Mouse (Mus musculus): ENCODE results near the gene Spock1. TPM values are rescaled to one million over a fixed set of nuclear protein-coding genes. Genes with fewer than 3 reads are reported as not detected.

The Spock1 gene
- polyA plus RNA-seq, 1 experiment from 2014 or later = 111 TPM

DNA sequence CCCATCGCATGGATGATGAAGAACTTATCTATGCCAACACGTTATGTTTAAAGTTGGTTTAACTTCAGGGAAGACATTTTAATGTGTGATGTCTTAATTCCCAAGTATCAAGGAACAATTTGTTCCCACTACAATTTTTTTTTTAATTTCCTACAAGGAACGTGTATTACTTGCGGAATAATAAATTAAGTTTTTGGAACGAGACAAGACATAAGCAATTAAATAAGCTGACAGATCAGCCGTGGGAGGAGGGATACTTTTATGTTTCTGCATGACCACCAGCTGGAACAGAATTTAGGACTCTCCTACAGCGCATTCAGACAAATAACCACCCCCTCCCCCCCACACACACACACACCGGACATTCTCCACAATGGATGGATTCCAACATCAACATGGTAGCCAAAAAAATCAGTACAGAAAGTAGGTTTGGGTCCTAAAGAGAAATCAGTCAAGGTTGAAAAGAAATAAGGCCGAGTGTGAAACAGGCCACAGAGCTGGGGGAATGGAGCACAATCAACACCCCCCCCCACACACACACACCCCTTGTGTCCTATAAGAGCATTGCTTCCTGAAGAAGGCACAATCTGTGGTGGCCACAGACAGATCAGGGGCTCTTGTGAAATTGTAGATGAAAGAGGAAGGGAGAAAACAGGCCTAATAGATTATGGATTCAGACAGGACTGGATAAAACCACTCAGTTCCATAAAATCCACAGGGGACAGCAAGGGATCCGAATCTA, 111.0 kb downstream of the Spock1 start:
- H3K36me3 ChIP-seq = no peaks in the 10 kb centered on the region
- H3K9me3 ChIP-seq (replicated peaks) = no peaks in the 10 kb centered on the region
- no peaks in the 10 kb centered on the region for H3K27me3 ChIP-seq (replicated peaks)
- no peak overlapping the region for H3K9ac ChIP-seq (replicated peaks)
- H3K27ac ChIP-seq (replicated peaks) = no peak overlapping the region
- no peak overlapping the region for H3K4me2 ChIP-seq
- no peak overlapping the region for H3K4me3 ChIP-seq (replicated peaks)
- peaks cover 20% of the 10 kb centered on the region for H3K4me1 ChIP-seq
- 68% methylated on average over 10 of the region's 10 CpGs for WGBS
- ATAC-seq (ENCODE audit: low FRiP score) = no peak

DNA sequence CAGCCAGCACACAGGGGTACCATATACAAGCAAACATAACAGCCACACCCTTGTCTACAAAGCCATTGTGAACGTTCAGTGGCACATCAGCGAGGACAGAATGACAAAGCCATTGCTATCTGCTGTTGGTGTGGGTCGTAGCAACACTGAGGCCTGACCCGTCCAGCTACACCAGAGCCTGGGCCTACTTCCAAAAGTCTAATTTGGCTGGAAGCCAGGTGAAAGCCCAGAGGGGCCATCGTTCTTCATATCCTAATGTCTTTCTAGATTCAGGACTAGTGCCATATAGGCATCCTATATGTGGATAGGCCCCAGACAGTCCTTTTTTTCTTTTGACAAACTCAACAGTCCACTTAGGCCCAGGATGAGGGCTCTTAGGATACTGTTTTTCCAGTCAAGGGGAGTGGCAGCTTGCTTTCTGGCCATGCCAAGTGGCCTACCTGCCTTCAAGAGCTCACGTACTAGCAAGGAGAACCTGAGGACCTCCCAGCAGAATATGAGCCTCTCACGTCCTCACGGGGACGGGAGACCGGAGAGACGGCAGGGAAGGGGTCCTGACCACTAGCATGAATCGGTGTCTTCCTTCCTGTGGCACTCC, 114.4 kb downstream of the Spock1 start:
- Histone ChIP-seq H3K27ac (replicated peaks) (no peak overlapping the region), H3K9me3 (replicated peaks) (no peaks in the 10 kb centered on the region), H3K27me3 (replicated peaks) (no peaks in the 10 kb centered on the region), H3K4me2 (no peak overlapping the region), H3K4me3 (replicated peaks) (no peak overlapping the region), H3K36me3 (no peaks in the 10 kb centered on the region), H3K9ac (replicated peaks) (no peak overlapping the region), H3K4me1 (peaks cover 37% of the 10 kb centered on the region)
- WGBS = 74% methylated on average over 12 of the region's 12 CpGs
- no peak for ATAC-seq (ENCODE audit: low FRiP score)

- H3K9ac ChIP-seq (replicated peaks) = no peak overlapping the region
- ATAC-seq (ENCODE audit: low FRiP score) = no peak
- no peaks in the 10 kb centered on the region for H3K9me3 ChIP-seq (replicated peaks)
- no peaks in the 10 kb centered on the region for H3K36me3 ChIP-seq
- no peak overlapping the region for H3K27ac ChIP-seq (replicated peaks)
- peaks cover 36% of the 10 kb centered on the region for H3K4me1 ChIP-seq
- H3K4me2 ChIP-seq = no peak overlapping the region
- H3K4me3 ChIP-seq (replicated peaks) = no peak overlapping the region
- 27% methylated on average over 5 of the region's 5 CpGs for WGBS
- no peaks in the 10 kb centered on the region for H3K27me3 ChIP-seq (replicated peaks)
Observed at GRCm38 (mm10) chr13:57789796-57790195, 118.3 kb downstream of the Spock1 start.

GRCm38 (mm10) chr13:57788299-57788698, 119.8 kb downstream of the Spock1 start:
- no peaks in the 10 kb centered on the region for H3K9me3 ChIP-seq (replicated peaks)
- peaks cover 32% of the 10 kb centered on the region for H3K4me1 ChIP-seq
- 98% methylated on average over 4 of the region's 4 CpGs for WGBS
- H3K36me3 ChIP-seq = no peaks in the 10 kb centered on the region
- H3K4me2 ChIP-seq = no peak overlapping the region
- H3K9ac ChIP-seq (replicated peaks) = no peak overlapping the region
- H3K27me3 ChIP-seq (replicated peaks) = no peaks in the 10 kb centered on the region
- ATAC-seq (ENCODE audit: low FRiP score) = no peak
- H3K27ac ChIP-seq (replicated peaks) = no peak overlapping the region
- no peak overlapping the region for H3K4me3 ChIP-seq (replicated peaks)

DNA sequence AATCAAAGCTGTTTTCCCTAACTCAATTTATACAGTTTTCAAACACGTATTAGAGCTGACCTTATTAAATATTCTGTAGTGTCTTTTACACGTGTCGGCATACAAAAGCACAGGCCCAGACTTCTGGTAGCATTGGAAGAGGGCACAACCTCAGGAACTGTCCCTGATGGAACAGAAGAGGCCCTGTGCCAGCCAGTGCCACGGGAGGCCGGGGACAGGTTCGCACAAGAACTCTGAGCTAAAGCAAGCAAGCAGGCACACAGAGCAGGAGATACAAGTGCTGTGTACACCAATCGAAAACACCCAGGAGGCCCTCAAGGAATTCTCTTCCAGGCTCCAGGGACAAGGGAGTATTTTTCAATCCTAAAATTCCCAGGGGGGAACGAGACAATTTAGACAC, 121.9 kb downstream of the Spock1 start:
- no peak overlapping the region for H3K4me3 ChIP-seq (replicated peaks)
- H3K27me3 ChIP-seq (replicated peaks) = no peaks in the 10 kb centered on the region
- no peak overlapping the region for H3K9ac ChIP-seq (replicated peaks)
- WGBS = 72% methylated on average over 8 of the region's 8 CpGs
- peaks cover 45% of the 10 kb centered on the region for H3K4me1 ChIP-seq
- no peaks in the 10 kb centered on the region for H3K36me3 ChIP-seq
- no peak for ATAC-seq (ENCODE audit: low FRiP score)
- no peak overlapping the region for H3K27ac ChIP-seq (replicated peaks)
- H3K4me2 ChIP-seq = no peak overlapping the region
- H3K9me3 ChIP-seq (replicated peaks) = no peaks in the 10 kb centered on the region

DNA sequence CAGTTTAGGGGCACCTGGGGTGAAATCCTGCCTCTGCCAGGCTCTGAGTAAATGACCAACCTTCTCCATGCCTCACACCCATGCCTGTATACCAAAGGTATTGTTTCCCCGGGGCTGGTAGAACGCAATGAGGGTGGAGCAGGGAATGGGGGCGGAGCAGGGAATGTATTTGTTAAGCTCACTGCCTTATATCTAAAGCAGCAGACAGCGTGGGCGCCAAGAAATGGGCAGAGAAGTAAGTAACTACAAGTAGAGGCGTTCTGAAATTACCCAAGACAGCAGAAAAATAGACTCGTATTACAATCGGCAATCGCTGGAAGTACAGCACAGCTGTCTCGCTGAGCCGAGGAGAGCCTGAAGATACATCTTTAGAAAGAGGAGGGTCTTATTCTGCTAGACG, 125.2 kb downstream of the Spock1 start:
- Histone ChIP-seq H3K9me3 (replicated peaks) (no peaks in the 10 kb centered on the region), H3K4me2 (no peak overlapping the region), H3K36me3 (no peaks in the 10 kb centered on the region), H3K27ac (replicated peaks) (no peak overlapping the region), H3K9ac (replicated peaks) (no peak overlapping the region), H3K4me1 (peaks cover 36% of the 10 kb centered on the region), H3K4me3 (replicated peaks) (no peak overlapping the region), H3K27me3 (replicated peaks) (no peaks in the 10 kb centered on the region)
- 69% methylated on average over 12 of the region's 12 CpGs for WGBS
- no peak for ATAC-seq (ENCODE audit: low FRiP score)

DNA sequence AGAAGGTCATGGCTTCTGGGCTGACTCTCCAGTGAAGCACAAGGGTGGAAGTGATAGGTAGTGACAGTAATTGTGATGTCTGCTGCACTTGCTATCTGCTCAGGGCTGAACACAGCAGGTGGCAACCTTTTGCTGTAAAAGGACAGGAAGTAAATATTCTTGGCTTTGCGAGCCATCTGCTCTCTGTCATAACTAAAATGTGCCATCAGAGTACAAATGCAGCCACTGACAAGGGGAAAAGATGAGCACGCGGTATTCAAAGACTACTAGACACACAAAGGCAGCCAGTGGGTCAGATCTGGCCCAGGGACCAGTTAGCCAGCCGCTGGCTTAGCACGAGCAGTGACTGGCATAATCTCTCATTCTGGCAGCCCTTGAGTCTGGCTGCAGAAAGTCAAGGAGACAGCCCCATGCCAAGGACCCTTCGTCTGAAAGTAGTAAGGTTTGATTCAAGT, 126.0 kb downstream of the Spock1 start:
- Histone ChIP-seq H3K27ac (replicated peaks) (no peak overlapping the region), H3K4me3 (replicated peaks) (no peak overlapping the region), H3K4me2 (no peak overlapping the region), H3K27me3 (replicated peaks) (no peaks in the 10 kb centered on the region), H3K36me3 (no peaks in the 10 kb centered on the region), H3K4me1 (peaks cover 30% of the 10 kb centered on the region), H3K9ac (replicated peaks) (no peak overlapping the region), H3K9me3 (replicated peaks) (no peaks in the 10 kb centered on the region)
- no peak for ATAC-seq (ENCODE audit: low FRiP score)
- WGBS = 72% methylated on average over 6 of the region's 6 CpGs

DNA sequence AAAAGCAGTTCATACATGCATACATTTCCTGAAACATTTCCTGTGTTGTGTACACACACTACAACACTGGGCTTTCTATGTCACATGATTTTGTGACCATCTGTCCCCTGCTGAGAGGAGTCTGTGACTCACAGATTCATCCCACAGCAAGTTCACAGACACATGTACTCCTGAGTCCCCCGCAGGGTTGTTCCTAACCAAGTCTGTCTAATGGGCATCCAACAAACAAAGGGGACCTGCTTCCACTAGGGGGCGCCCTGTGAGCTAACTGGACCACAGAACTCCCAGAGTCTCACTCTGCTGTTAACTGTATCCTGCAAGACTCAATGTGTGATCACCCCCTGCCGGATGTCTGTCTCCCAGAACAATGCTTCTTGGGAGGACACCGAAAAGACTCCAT, 129.0 kb downstream of the Spock1 start:
- no peak for ATAC-seq (ENCODE audit: low FRiP score)
- no peaks in the 10 kb centered on the region for H3K27me3 ChIP-seq (replicated peaks)
- no peak overlapping the region for H3K4me3 ChIP-seq (replicated peaks)
- 78% methylated on average over 4 of the region's 4 CpGs for WGBS
- H3K9me3 ChIP-seq (replicated peaks) = no peaks in the 10 kb centered on the region
- H3K9ac ChIP-seq (replicated peaks) = no peak overlapping the region
- H3K4me1 ChIP-seq = peaks cover 24% of the 10 kb centered on the region
- H3K36me3 ChIP-seq = no peaks in the 10 kb centered on the region
- no peak overlapping the region for H3K27ac ChIP-seq (replicated peaks)
- H3K4me2 ChIP-seq = no peak overlapping the region

- no peak for ATAC-seq (ENCODE audit: low FRiP score)
- H3K27ac ChIP-seq (replicated peaks) = no peak overlapping the region
- H3K36me3 ChIP-seq = no peaks in the 10 kb centered on the region
- peaks cover 24% of the 10 kb centered on the region for H3K4me1 ChIP-seq
- no peak overlapping the region for H3K4me3 ChIP-seq (replicated peaks)
- no peak overlapping the region for H3K9ac ChIP-seq (replicated peaks)
- no peaks in the 10 kb centered on the region for H3K9me3 ChIP-seq (replicated peaks)
- no peaks in the 10 kb centered on the region for H3K27me3 ChIP-seq (replicated peaks)
- WGBS = 38% methylated on average over 3 of the region's 3 CpGs
- no peak overlapping the region for H3K4me2 ChIP-seq
Observed at GRCm38 (mm10) chr13:57778524-57778923, 129.6 kb downstream of the Spock1 start.

- Histone ChIP-seq H3K27ac (replicated peaks) (no peak overlapping the region), H3K4me1 (no peaks in the 10 kb centered on the region), H3K4me2 (no peak overlapping the region), H3K9me3 (replicated peaks) (no peaks in the 10 kb centered on the region), H3K4me3 (replicated peaks) (no peak overlapping the region), H3K27me3 (replicated peaks) (no peaks in the 10 kb centered on the region), H3K36me3 (no peaks in the 10 kb centered on the region), H3K9ac (replicated peaks) (no peak overlapping the region)
- 78% methylated on average over 6 of the region's 6 CpGs for WGBS
- ATAC-seq (ENCODE audit: low FRiP score) = no peak
Observed at GRCm38 (mm10) chr13:57771998-57772397, 136.1 kb downstream of the Spock1 start.

DNA sequence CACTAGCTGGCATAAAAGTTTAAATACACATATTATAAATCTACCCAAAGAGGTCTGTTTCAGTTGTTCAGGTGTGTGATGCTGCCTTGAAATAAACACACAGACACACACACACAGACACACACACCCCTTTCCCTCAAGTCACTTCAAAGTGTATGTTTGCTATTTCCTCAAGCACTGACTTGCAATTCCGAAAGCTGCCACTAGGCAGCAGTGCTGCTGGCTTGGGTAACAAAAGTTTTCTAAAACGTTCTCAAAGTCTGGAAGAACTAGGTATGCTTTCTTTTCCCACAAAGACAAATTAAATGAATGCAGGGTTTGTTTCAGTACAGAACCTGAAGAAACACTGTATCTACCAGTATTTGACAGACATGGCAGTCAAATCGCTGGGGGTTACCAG, 141.4 kb downstream of the Spock1 start:
- no peak for ATAC-seq (ENCODE audit: low FRiP score)
- 67% methylated on average over 3 of the region's 3 CpGs for WGBS
- H3K9me3 ChIP-seq (replicated peaks) = no peaks in the 10 kb centered on the region
- no peaks in the 10 kb centered on the region for H3K27me3 ChIP-seq (replicated peaks)
- H3K36me3 ChIP-seq = no peaks in the 10 kb centered on the region
- H3K4me2 ChIP-seq = no peak overlapping the region
- no peaks in the 10 kb centered on the region for H3K4me1 ChIP-seq
- H3K9ac ChIP-seq (replicated peaks) = no peak overlapping the region
- H3K4me3 ChIP-seq (replicated peaks) = no peak overlapping the region
- H3K27ac ChIP-seq (replicated peaks) = no peak overlapping the region

DNA sequence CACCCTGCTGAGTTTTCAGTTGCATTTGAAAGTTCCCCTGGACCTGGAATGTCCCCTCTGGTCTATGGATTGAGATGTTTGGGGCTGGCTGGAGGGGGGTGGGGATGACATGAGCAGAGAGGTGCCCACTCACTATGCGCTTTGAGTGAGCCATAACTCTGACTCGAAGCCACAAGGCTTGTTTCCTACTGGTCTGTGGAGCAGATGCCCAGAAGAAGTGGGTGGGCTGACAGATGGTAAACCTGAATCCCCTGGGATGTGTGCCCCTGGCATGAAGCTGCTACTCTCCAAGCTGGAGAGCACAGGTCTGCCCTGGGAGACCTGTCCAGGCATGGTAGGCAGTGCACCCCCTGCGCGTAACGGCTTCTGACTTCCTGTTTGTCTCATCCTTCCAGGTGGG, 147.0 kb downstream of the Spock1 start:
- 89% methylated on average over 5 of the region's 5 CpGs for WGBS
- H3K9ac ChIP-seq (replicated peaks) = no peak overlapping the region
- no peak for ATAC-seq (ENCODE audit: low FRiP score)
- no peaks in the 10 kb centered on the region for H3K27me3 ChIP-seq (replicated peaks)
- H3K4me3 ChIP-seq (replicated peaks) = no peak overlapping the region
- no peak overlapping the region for H3K4me2 ChIP-seq
- H3K4me1 ChIP-seq = peaks cover 17% of the 10 kb centered on the region
- H3K27ac ChIP-seq (replicated peaks) = no peak overlapping the region
- H3K9me3 ChIP-seq (replicated peaks) = no peaks in the 10 kb centered on the region
- H3K36me3 ChIP-seq = no peaks in the 10 kb centered on the region
